Mouse (Mus musculus): ENCODE measurements around the gene Il12rb2. TPM values are rescaled to one million over a fixed set of nuclear protein-coding genes. Genes with fewer than 3 reads are reported as not detected.
A peak's percentile ranks its signal among the peaks of the same experiment; 100 is the strongest.

The Il12rb2 gene
- 0.05 TPM in 1 of 2 replicates, not detected in the other for polyA plus RNA-seq (2015; fragmentation: Nextera tagmentation; extraction: Ambion mirVana)

GRCm38 (mm10) chr6:67375982-67376391 lies at the start of gene Il12rb2:
Il12rb2 (minus strand) TSS chr6:67376188.
- H3K9me3 ChIP-seq (replicated peaks): no peaks in the 10 kb centered on the region
- no peak for ATAC-seq (replicated peaks; ENCODE audit: low FRiP score)
- peak within 1 kb of the TSS; percentile 65 for H3K4me2 ChIP-seq
- WGBS: 4% methylated on average over 26 of the region's 26 CpGs
- no peak within 1 kb of the TSS for H3K27ac ChIP-seq
- peaks cover 5% of the 10 kb centered on the region for H3K4me1 ChIP-seq
- H3K36me3 ChIP-seq: no peaks in the 10 kb centered on the region
- no peak within 1 kb of the TSS for H3K9ac ChIP-seq
- H3K27me3 ChIP-seq: peaks cover 18% of the 10 kb centered on the region
- peak within 1 kb of the TSS; percentile 35 for H3K4me3 ChIP-seq (replicated peaks)

DNA sequence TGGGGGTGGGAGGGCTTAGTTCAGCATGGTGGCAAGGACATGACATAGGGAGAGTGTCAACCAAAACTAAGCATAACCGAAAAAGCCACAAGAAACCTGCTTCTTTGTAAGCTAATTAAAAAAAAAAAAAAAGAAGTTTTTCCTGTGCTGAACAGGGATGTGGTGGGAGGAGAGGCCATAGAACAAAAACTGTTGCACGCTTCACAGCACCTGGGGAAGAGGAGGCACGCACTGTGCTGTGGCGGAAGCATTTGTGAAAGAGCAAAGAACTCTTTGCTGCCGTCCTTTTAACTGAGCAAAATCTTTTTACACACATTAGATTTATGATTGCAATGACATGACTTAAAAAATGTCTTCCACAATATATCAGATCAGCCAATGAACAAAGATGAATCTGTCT lies 45.8 kb upstream of the Il12rb2 start:
- Histone ChIP-seq H3K9ac (no peak overlapping the region), H3K4me3 (replicated peaks) (no peak overlapping the region), H3K9me3 (replicated peaks) (no peaks in the 10 kb centered on the region), H3K4me1 (no peaks in the 10 kb centered on the region), H3K27ac (no peak overlapping the region), H3K4me2 (no peak overlapping the region), H3K27me3 (no peaks in the 10 kb centered on the region), H3K36me3 (no peaks in the 10 kb centered on the region)
- peak; percentile 54; the same call in 1 of the 2 replicates for ATAC-seq (replicated peaks; ENCODE audit: low FRiP score)
- WGBS: 51% methylated on average over 5 of the region's 5 CpGs

GRCm38 (mm10) chr6:67416557-67416956 lies 40.6 kb upstream of the Il12rb2 start:
- Histone ChIP-seq H3K9me3 (replicated peaks) (no peaks in the 10 kb centered on the region), H3K4me1 (no peaks in the 10 kb centered on the region), H3K27ac (no peak overlapping the region), H3K4me2 (no peak overlapping the region), H3K4me3 (replicated peaks) (no peak overlapping the region), H3K27me3 (no peaks in the 10 kb centered on the region), H3K9ac (no peak overlapping the region), H3K36me3 (no peaks in the 10 kb centered on the region)
- ATAC-seq (replicated peaks; ENCODE audit: low FRiP score): no peak
- 83% methylated on average over 3 of the region's 3 CpGs for WGBS

GRCm38 (mm10) chr6:67415276-67415675 lies 39.3 kb upstream of the Il12rb2 start:
- WGBS: 95% methylated on average over 5 of the region's 5 CpGs
- H3K4me3 ChIP-seq (replicated peaks): no peak overlapping the region
- no peak for ATAC-seq (replicated peaks; ENCODE audit: low FRiP score)
- no peaks in the 10 kb centered on the region for H3K9me3 ChIP-seq (replicated peaks)
- no peaks in the 10 kb centered on the region for H3K36me3 ChIP-seq
- no peak overlapping the region for H3K9ac ChIP-seq
- H3K27me3 ChIP-seq: no peaks in the 10 kb centered on the region
- no peaks in the 10 kb centered on the region for H3K4me1 ChIP-seq
- no peak overlapping the region for H3K27ac ChIP-seq
- H3K4me2 ChIP-seq: no peak overlapping the region

- no peak for ATAC-seq (replicated peaks; ENCODE audit: low FRiP score)
- no peaks in the 10 kb centered on the region for H3K9me3 ChIP-seq (replicated peaks)
- H3K27me3 ChIP-seq: no peaks in the 10 kb centered on the region
- H3K4me3 ChIP-seq (replicated peaks): no peak overlapping the region
- H3K4me1 ChIP-seq: no peaks in the 10 kb centered on the region
- no peaks in the 10 kb centered on the region for H3K36me3 ChIP-seq
- H3K27ac ChIP-seq: no peak overlapping the region
- WGBS: 88% methylated on average over 2 of the region's 2 CpGs
- H3K4me2 ChIP-seq: no peak overlapping the region
- H3K9ac ChIP-seq: no peak overlapping the region
Observed at GRCm38 (mm10) chr6:67413378-67413777, 37.4 kb upstream of the Il12rb2 start.

DNA sequence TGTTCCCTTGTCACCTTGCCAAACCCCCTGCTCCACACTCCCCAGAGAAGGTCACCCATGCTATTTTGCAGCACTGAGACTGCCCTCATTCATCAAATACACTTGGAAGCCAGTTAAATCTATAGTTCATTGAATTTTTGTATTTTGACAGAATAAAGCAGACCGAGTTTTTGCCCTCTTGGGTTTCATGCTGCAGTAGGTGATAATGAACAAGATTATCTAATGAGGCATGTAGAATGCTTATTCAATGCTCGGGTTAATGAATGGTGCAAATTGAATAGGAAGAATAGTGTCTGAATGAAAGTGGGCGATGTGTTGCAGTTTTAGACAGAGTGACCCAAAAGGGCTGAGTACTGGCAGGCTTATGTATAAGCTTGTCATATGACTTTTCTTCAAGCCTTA lies 29.3 kb upstream of the Il12rb2 start:
- no peaks in the 10 kb centered on the region for H3K27me3 ChIP-seq
- no peaks in the 10 kb centered on the region for H3K9me3 ChIP-seq (replicated peaks)
- no peak overlapping the region for H3K9ac ChIP-seq
- H3K4me3 ChIP-seq (replicated peaks): no peak overlapping the region
- no peaks in the 10 kb centered on the region for H3K4me1 ChIP-seq
- no peak overlapping the region for H3K27ac ChIP-seq
- no peak for ATAC-seq (replicated peaks; ENCODE audit: low FRiP score)
- no peak overlapping the region for H3K4me2 ChIP-seq
- WGBS: 75% methylated on average over 3 of the region's 3 CpGs
- no peaks in the 10 kb centered on the region for H3K36me3 ChIP-seq

DNA sequence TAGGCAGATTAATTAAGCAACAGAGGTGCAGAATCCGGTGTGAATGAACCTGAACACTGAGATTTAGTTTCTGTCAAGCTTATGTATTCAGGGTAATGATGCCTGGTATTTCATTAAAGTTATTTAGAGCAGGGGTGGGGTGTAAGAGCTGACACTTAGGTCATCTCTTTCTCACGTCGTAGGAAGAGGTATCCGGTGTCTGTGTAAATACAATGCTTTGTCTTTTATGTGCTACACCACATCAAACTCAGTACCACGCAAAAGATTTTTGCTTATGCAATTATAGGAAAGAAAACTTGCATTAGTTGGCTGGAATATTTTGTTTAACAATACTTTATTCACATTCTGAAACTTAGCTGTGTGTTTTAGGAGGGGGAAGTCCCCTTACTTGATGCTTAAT lies 23.6 kb upstream of the Il12rb2 start:
- Histone ChIP-seq H3K4me1 (no peaks in the 10 kb centered on the region), H3K9me3 (replicated peaks) (no peaks in the 10 kb centered on the region), H3K4me3 (replicated peaks) (no peak overlapping the region), H3K27ac (no peak overlapping the region), H3K9ac (no peak overlapping the region), H3K4me2 (no peak overlapping the region), H3K27me3 (no peaks in the 10 kb centered on the region), H3K36me3 (no peaks in the 10 kb centered on the region)
- ATAC-seq (replicated peaks; ENCODE audit: low FRiP score): no peak
- 37% methylated on average over 5 of the region's 5 CpGs for WGBS

GRCm38 (mm10) chr6:67365785-67366184 lies 10.2 kb downstream of the Il12rb2 start:
- no peaks in the 10 kb centered on the region for H3K4me1 ChIP-seq
- no peaks in the 10 kb centered on the region for H3K36me3 ChIP-seq
- ATAC-seq (replicated peaks; ENCODE audit: low FRiP score): no peak
- no peak overlapping the region for H3K27ac ChIP-seq
- WGBS: 87% methylated on average over 4 of the region's 4 CpGs
- H3K9me3 ChIP-seq (replicated peaks): no peaks in the 10 kb centered on the region
- H3K27me3 ChIP-seq: no peaks in the 10 kb centered on the region
- no peak overlapping the region for H3K9ac ChIP-seq
- H3K4me2 ChIP-seq: no peak overlapping the region
- H3K4me3 ChIP-seq (replicated peaks): no peak overlapping the region

- ATAC-seq (replicated peaks; ENCODE audit: low FRiP score): no peak
- Histone ChIP-seq H3K36me3 (no peaks in the 10 kb centered on the region), H3K27ac (no peak overlapping the region), H3K4me2 (no peak overlapping the region), H3K9ac (no peak overlapping the region), H3K9me3 (replicated peaks) (no peaks in the 10 kb centered on the region), H3K27me3 (no peaks in the 10 kb centered on the region), H3K4me3 (replicated peaks) (no peak overlapping the region), H3K4me1 (no peaks in the 10 kb centered on the region)
- 41% methylated on average over 6 of the region's 6 CpGs for WGBS
Observed at GRCm38 (mm10) chr6:67348065-67348464, 27.9 kb downstream of the Il12rb2 start.

GRCm38 (mm10) chr6:67339494-67339893 lies 36.5 kb downstream of the Il12rb2 start:
- no peak for ATAC-seq (replicated peaks; ENCODE audit: low FRiP score)
- Histone ChIP-seq H3K4me2 (no peak overlapping the region), H3K9me3 (replicated peaks) (no peaks in the 10 kb centered on the region), H3K27me3 (no peaks in the 10 kb centered on the region), H3K4me1 (no peaks in the 10 kb centered on the region), H3K27ac (no peak overlapping the region), H3K36me3 (no peaks in the 10 kb centered on the region), H3K4me3 (replicated peaks) (no peak overlapping the region), H3K9ac (no peak overlapping the region)

DNA sequence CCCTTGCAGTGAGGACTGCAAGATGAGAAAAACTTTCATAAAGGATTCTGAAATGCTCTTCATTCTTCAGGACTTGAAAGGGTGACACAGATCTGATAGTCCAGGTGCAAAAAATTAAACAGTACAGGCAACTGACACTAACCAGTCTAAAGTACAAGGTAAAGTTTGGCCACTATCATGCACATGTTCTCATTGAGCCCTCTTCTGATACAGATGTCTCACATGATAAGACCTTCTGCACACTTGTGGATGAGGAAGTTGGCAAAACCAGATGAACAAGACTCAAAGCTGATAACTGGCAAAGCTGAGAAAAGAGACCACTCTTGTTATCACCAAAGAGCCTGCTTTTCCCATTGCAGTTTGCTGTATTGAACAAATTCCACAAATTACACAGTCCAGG lies 38.0 kb downstream of the Il12rb2 start:
- Histone ChIP-seq H3K4me3 (replicated peaks) (no peak overlapping the region), H3K4me2 (no peak overlapping the region), H3K27me3 (no peaks in the 10 kb centered on the region), H3K36me3 (no peaks in the 10 kb centered on the region), H3K9ac (no peak overlapping the region), H3K9me3 (replicated peaks) (no peaks in the 10 kb centered on the region), H3K4me1 (no peaks in the 10 kb centered on the region), H3K27ac (no peak overlapping the region)
- ATAC-seq (replicated peaks; ENCODE audit: low FRiP score): no peak

DNA sequence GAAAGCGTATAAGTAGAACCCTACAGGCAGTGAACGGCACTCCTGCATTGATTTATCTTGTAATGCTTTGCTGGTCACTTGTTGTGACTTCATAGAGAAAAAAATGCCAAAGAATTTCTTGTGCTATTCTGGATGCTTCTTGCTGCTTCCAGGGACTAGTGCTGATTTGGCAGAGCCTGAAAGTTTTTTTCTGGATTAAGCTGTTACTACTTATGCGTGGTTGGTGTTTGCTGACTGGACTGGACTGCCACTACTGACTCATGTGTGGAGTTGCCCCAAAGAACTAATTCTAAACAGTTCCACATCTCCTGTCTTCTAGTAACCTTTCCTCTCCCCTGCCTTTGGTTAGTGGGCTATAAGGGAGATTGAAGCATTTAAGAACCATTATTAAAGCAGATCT lies 52.2 kb downstream of the Il12rb2 start:
- no peaks in the 10 kb centered on the region for H3K9me3 ChIP-seq (replicated peaks)
- no peaks in the 10 kb centered on the region for H3K36me3 ChIP-seq
- H3K27ac ChIP-seq: no peak overlapping the region
- H3K27me3 ChIP-seq: no peaks in the 10 kb centered on the region
- H3K9ac ChIP-seq: no peak overlapping the region
- H3K4me3 ChIP-seq (replicated peaks): no peak overlapping the region
- no peak overlapping the region for H3K4me2 ChIP-seq
- 71% methylated on average over 3 of the region's 3 CpGs for WGBS
- no peaks in the 10 kb centered on the region for H3K4me1 ChIP-seq
- no peak for ATAC-seq (replicated peaks; ENCODE audit: low FRiP score)

GRCm38 (mm10) chr6:67318451-67318850 lies 57.5 kb downstream of the Il12rb2 start:
- Histone ChIP-seq H3K27me3 (no peaks in the 10 kb centered on the region), H3K36me3 (no peaks in the 10 kb centered on the region), H3K9ac (no peak overlapping the region), H3K4me1 (no peaks in the 10 kb centered on the region), H3K27ac (no peak overlapping the region), H3K9me3 (replicated peaks) (no peaks in the 10 kb centered on the region), H3K4me3 (replicated peaks) (no peak overlapping the region), H3K4me2 (no peak overlapping the region)
- ATAC-seq (replicated peaks; ENCODE audit: low FRiP score): 0 out of 2 replicates have a peak, but pooled peaks have one; percentile 56
- WGBS: 27% methylated on average over 10 of the region's 10 CpGs

All from kidney, embryonic 15.5 days (tissue).